Mouse (Mus musculus) forebrain, embryonic 13.5 days (tissue): ENCODE data around the gene Tekt1. TPM values are rescaled to one million over a fixed set of nuclear protein-coding genes. Genes with fewer than 3 reads are reported as not detected.
A peak's percentile ranks its signal among the peaks of the same experiment; 100 is the strongest.

Experiments used
- ATAC-seq: fragments of 200-750 bp; cut with Nextera tagmentation; 2 replicates; pipeline ENCODE4 v1.8.0; 2017
- H3K27ac ChIP-seq: fragments of 300-500 bp; sonication (generic); 2 replicates; pipeline ENCODE4 v1.5.1; 2015; ENCODE audit warnings: inconsistent platforms, mild to moderate bottlenecking, moderate library complexity
- H3K27me3 ChIP-seq: fragments of 300-500 bp; sonication (generic); 2 replicates; pipeline ENCODE4 v1.6.1; 2015; ENCODE audit warnings: mild to moderate bottlenecking, inconsistent platforms
- H3K36me3 ChIP-seq: fragments of 300-500 bp; sonication (generic); 2 replicates; pipeline ENCODE4 v1.6.1; 2015; ENCODE audit warnings: mild to moderate bottlenecking, inconsistent platforms; ENCODE audit not compliant: poor library complexity, severe bottlenecking
- H3K4me1 ChIP-seq: fragments of 300-500 bp; sonication (generic); 2 replicates; pipeline ENCODE4 v1.6.1; 2015; ENCODE audit warnings: inconsistent platforms
- H3K4me2 ChIP-seq: fragments of 300-500 bp; sonication (generic); 2 replicates; pipeline ENCODE4 v1.6.1; 2015; ENCODE audit warnings: inconsistent platforms, mild to moderate bottlenecking, moderate library complexity
- H3K4me3 ChIP-seq: fragments of 300-500 bp; sonication (generic); 2 replicates; pipeline ENCODE4 v1.5.1; 2015; ENCODE audit warnings: mild to moderate bottlenecking, inconsistent platforms
- H3K9ac ChIP-seq: fragments of 300-500 bp; sonication (generic); 2 replicates; pipeline ENCODE4 v1.6.1; 2015; ENCODE audit warnings: mild to moderate bottlenecking, inconsistent platforms
- H3K9me3 ChIP-seq: fragments of 300-500 bp; sonication (generic); replicated peaks from 2 replicates; pipeline ENCODE4 v1.6.1; 2016; ENCODE audit warnings: inconsistent platforms
- WGBS: fragments of 180-500 bp; shearing (Covaris S2); methylation state at CpG from one replicate; pipeline ENCODE4 v1.1.7; 2015; 5-methylcytosine and 5-hydroxymethylcytosine counted together
- polyA plus RNA-seq: library from polyadenylated mRNA; unstranded; fragments of >200 nt; fragmentation: Nextera tagmentation; extraction: Ambion mirVana; gene quantifications from 2 replicates; pipeline ENCODE4 v1.2.1, GENCODE M21; 2015

Gene Tekt1
- polyA plus RNA-seq, 1 experiment from 2014 or later: 6.4 TPM

DNA sequence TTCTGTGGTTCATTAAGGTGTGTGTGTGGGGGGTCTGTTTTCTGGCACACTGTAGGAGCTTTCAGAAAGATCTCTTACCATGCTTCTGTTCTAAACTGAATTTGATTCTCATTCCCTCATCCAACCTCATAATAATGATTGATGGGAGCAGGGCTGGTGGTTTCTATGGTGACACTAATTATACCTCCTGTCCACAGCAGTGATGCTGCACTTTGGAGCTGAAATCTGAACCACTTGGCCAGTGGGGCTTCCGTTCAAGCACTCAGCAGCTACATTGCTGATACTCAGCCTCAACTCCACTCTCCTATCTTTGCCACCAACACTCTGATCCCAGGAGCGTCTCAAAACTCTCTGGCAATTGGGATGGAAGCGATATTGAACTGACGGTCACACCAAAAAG lies 17.1 kb upstream of the Tekt1 start:
- ATAC-seq: no peak
- H3K27me3 ChIP-seq: no peaks in the 10 kb centered on the region
- H3K9me3 ChIP-seq: no peaks in the 10 kb centered on the region
- H3K4me1 ChIP-seq: 0 out of 2 replicates have a peak, but pooled peaks cover 4% of the 10 kb centered on the region
- no peak overlapping the region for H3K27ac ChIP-seq
- no peak overlapping the region for H3K9ac ChIP-seq
- no peak overlapping the region for H3K4me3 ChIP-seq
- H3K36me3 ChIP-seq: no peaks in the 10 kb centered on the region
- no peak overlapping the region for H3K4me2 ChIP-seq
- 77% methylated on average over 4 of the region's 4 CpGs for WGBS

DNA sequence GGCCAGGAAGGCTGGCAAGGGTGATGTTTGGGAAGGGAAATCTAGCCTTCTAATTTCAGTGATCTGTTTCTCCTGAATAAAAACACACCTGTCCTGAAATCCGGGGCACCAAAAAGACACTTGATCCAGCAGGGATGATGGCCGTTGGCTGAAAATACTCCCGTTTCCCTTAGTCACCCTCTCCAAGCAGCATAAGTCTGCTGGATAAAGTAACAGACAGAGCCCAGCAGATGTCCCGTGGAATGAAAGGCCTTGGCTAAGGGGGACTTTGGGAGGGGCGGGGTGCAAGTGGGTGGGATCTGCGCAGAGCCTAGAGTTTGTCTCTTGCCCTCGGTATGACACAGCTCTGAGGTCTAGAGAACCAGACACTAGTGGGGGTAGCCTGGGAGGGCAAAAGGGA lies 16.0 kb upstream of the Tekt1 start:
- H3K4me1 ChIP-seq: 0 out of 2 replicates have a peak, but pooled peaks cover 4% of the 10 kb centered on the region
- no peaks in the 10 kb centered on the region for H3K27me3 ChIP-seq
- WGBS: 76% methylated on average over 7 of the region's 7 CpGs
- H3K4me3 ChIP-seq: no peak overlapping the region
- ATAC-seq: no peak
- no peak overlapping the region for H3K4me2 ChIP-seq
- no peak overlapping the region for H3K27ac ChIP-seq
- H3K36me3 ChIP-seq: no peaks in the 10 kb centered on the region
- no peaks in the 10 kb centered on the region for H3K9me3 ChIP-seq
- H3K9ac ChIP-seq: no peak overlapping the region

- Histone ChIP-seq H3K4me1 (0 out of 2 replicates have a peak, but pooled peaks cover 4% of the 10 kb centered on the region), H3K9me3 (no peaks in the 10 kb centered on the region), H3K9ac (no peak overlapping the region), H3K4me3 (no peak overlapping the region), H3K27ac (no peak overlapping the region), H3K36me3 (no peaks in the 10 kb centered on the region), H3K4me2 (no peak overlapping the region), H3K27me3 (no peaks in the 10 kb centered on the region)
- 89% methylated on average over 2 of the region's 2 CpGs for WGBS
- ATAC-seq: no peak
Measured at GRCm38 (mm10) chr11:72376562-72376961, 14.3 kb upstream of the Tekt1 start.

DNA sequence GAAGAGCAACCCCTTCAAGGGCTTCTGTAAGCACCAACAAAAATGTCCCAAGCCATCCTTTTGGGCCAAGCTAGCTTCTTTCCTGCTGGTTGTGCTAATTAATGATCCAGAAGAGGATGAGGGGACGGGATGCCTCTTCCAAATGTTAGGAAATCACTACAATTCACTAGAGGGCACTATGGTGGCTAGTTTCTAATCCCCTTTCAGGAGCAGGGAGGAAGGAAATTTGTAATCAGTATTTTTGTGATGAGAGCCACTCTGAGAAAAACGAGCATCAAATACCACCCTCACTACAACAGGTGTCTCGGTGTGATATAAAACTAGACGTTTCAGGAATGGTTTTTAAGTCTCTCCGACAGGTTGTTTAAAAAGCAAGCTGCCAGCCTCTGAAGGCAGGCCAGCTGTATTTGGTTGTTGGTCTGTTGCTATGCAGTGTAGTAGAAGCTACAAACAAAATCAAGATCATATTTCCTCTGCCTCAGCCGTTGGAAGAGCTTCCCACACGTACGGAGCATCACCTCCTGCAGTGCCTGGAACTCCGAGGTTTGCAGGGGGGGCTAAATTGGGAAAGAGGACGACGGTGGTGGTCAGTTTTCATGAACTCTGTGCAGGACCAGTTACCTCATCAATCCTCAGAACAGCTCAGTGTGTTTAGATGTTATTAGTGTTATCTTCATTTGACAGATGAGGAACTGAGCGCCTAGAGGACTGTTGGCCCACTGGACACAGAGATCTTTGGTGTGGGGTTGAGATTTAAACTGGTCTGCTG lies 7.8 kb upstream of the Tekt1 start:
- H3K9ac ChIP-seq: no peak overlapping the region
- 42% methylated on average over 12 of the region's 12 CpGs for WGBS
- ATAC-seq: no peak
- H3K4me2 ChIP-seq: no peak overlapping the region
- H3K27ac ChIP-seq: no peak overlapping the region
- H3K27me3 ChIP-seq: no peaks in the 10 kb centered on the region
- H3K9me3 ChIP-seq: no peaks in the 10 kb centered on the region
- 0 out of 2 replicates have a peak, but pooled peaks cover 5% of the 10 kb centered on the region for H3K4me1 ChIP-seq
- no peak overlapping the region for H3K4me3 ChIP-seq
- no peaks in the 10 kb centered on the region for H3K36me3 ChIP-seq

GRCm38 (mm10) chr11:72367934-72368674 lies 5.9 kb upstream of the Tekt1 start:
- Histone ChIP-seq H3K4me2 (no peak overlapping the region), H3K4me1 (0 out of 2 replicates have a peak, but pooled peaks cover 5% of the 10 kb centered on the region), H3K36me3 (no peaks in the 10 kb centered on the region), H3K9me3 (no peaks in the 10 kb centered on the region), H3K4me3 (no peak overlapping the region), H3K27ac (no peak overlapping the region), H3K27me3 (no peaks in the 10 kb centered on the region), H3K9ac (no peak overlapping the region)
- WGBS: 53% methylated on average over 11 of the region's 11 CpGs
- no peak for ATAC-seq

DNA sequence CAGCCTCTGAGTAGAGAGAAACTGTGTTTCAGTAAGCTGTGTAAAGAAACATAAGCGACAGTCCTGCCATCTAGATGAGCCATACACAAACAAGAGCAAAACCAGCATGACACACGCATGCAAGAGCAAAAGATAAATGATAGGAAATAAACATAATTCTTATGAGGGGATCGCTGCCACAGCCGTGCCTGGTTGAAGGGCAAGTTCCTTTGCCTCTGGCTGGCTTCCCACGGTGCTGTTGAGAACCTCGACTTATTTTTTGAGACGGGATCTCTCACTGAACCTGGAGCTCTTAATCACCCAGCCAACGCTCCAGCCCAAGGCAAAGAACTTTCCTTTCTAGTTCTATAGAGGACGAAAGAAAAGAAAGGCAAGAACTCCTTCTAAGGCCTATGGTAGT lies 3.9 kb upstream of the Tekt1 start:
- H3K4me1 ChIP-seq: peaks cover 14% of the 10 kb centered on the region
- no peak for ATAC-seq
- H3K4me2 ChIP-seq: no peak overlapping the region
- H3K36me3 ChIP-seq: no peaks in the 10 kb centered on the region
- no peak overlapping the region for H3K4me3 ChIP-seq
- no peak overlapping the region for H3K27ac ChIP-seq
- no peak overlapping the region for H3K9ac ChIP-seq
- H3K9me3 ChIP-seq: no peaks in the 10 kb centered on the region
- WGBS: 89% methylated on average over 9 of the region's 9 CpGs
- H3K27me3 ChIP-seq: no peaks in the 10 kb centered on the region

DNA sequence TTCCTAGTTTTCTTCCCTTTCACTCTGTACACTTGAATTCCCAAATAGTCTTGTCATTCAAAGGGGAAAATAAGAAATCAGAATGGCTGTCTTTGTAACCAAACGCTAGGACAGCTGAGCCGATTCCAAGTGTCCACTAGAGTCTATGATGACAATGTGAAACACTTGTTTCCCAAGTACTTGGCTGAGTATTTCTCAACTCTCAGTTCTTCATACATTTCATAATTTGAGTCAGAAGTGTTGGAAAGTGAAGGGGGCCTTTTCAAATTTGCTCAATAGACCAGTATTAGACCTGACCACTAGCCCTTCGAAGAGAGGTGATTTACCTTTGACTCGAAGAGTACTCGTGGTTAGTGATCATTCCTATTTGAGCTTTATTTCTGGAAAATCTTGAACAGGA lies 2.3 kb upstream of the Tekt1 start:
- WGBS: 93% methylated on average over 5 of the region's 5 CpGs
- Histone ChIP-seq H3K4me1 (peaks cover 15% of the 10 kb centered on the region), H3K9me3 (no peaks in the 10 kb centered on the region), H3K27me3 (no peaks in the 10 kb centered on the region), H3K27ac (no peak overlapping the region), H3K4me3 (no peak overlapping the region), H3K36me3 (no peaks in the 10 kb centered on the region), H3K4me2 (no peak overlapping the region), H3K9ac (no peak overlapping the region)
- no peak for ATAC-seq

GRCm38 (mm10) chr11:72363523-72364240 lies 1.4 kb upstream of the Tekt1 start:
- Histone ChIP-seq H3K9me3 (no peaks in the 10 kb centered on the region), H3K36me3 (no peaks in the 10 kb centered on the region), H3K4me3 (no peak overlapping the region), H3K9ac (no peak overlapping the region), H3K27ac (no peak overlapping the region), H3K4me2 (no peak overlapping the region), H3K4me1 (peaks cover 15% of the 10 kb centered on the region), H3K27me3 (no peaks in the 10 kb centered on the region)
- 76% methylated on average over 8 of the region's 8 CpGs for WGBS
- ATAC-seq: no peak

DNA sequence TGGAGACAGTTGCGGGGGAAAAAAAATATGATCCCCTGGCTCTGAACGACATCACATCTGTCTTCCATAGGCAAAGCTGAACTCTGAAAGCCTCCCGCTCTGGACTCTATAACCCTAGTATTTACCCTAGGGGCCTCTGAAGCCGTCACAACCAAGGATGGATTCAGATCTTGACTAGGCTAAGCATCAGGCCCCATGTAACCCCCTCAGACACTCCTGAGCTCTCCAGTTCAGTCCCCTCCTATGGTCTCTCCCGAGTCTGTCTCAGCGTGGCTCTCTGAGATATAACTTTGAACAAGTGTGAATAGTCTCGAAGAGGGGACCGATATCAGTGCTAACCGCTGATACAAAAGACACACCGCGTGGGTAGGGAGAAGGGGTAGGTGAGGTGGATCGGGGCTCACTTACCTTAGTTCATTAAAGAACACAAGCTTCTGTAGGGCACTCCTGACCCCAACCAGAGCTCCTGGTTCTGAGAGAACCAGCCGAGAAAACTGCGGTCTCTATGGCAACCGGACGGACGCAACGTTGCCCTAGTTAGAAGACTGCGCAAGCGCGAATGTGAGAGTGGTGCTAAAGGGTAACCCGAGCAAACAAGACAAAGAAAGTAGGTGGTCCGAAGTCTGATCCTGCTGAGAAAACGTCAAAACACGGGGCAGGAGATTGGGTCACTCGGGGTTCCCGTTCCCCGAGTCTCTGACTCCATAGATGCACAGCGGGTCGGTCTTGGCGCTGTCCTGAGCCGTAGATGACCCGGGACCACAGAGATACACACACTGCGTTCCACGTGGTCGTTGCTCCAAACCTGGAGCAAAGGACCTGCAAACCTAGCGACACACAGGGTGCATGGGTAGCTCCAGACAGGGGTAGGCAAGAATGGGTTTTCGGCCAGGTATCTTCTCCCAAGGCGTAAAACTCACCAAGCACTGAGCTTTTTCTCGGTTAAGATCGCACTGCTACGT lies 576 bp downstream of the Tekt1 start:
- peak overlapping the region; percentile 83 for H3K4me2 ChIP-seq
- 8% methylated on average over 42 of the region's 42 CpGs for WGBS

GRCm38 (mm10) chr11:72354971-72355728 lies 7.1 kb downstream of the Tekt1 start:
- H3K4me1 ChIP-seq: peaks cover 5% of the 10 kb centered on the region; the same call in 1 of the 2 replicates
- no peak overlapping the region for H3K9ac ChIP-seq
- no peaks in the 10 kb centered on the region for H3K27me3 ChIP-seq
- H3K9me3 ChIP-seq: no peaks in the 10 kb centered on the region
- peak overlapping the region; percentile 48 for H3K4me2 ChIP-seq
- no peaks in the 10 kb centered on the region for H3K36me3 ChIP-seq
- H3K4me3 ChIP-seq: no peak overlapping the region
- WGBS: 23% methylated on average over 20 of the region's 20 CpGs
- ATAC-seq: 0 out of 2 replicates have a peak, but pooled peaks have one; percentile 43
- no peak overlapping the region for H3K27ac ChIP-seq

More for the DNA sequence above, 576 bp downstream of the Tekt1 start:
- H3K27me3 ChIP-seq: no peaks in the 10 kb centered on the region
- H3K27ac ChIP-seq: no peak overlapping the region; the same call in 1 of the 2 replicates
- no peaks in the 10 kb centered on the region for H3K9me3 ChIP-seq
- H3K9ac ChIP-seq: peak overlapping the region; percentile 63
- peak overlapping the region; percentile 47 for H3K4me3 ChIP-seq
- peaks cover 11% of the 10 kb centered on the region for H3K4me1 ChIP-seq
- no peaks in the 10 kb centered on the region for H3K36me3 ChIP-seq
- ATAC-seq: peak; percentile 93
